Mouse (Mus musculus): ENCODE results near the gene Lgals3. TPM values are rescaled to one million over a fixed set of nuclear protein-coding genes. Genes with fewer than 3 reads are reported as not detected.
"Not testable (repeated sequence)": the region's sequence is repeated elsewhere in the genome, so short reads cannot be mapped to it uniquely, and the experiment has no call there.

The Lgals3 gene
- polyA plus RNA-seq (2012; rRNA removed) (49.4 and 53.3 TPM in 2 replicates), polyA plus RNA-seq (2014; fragmentation: Nextera tagmentation; extraction: Ambion mirVana) (84.1 and 111 TPM in 2 replicates)

DNA sequence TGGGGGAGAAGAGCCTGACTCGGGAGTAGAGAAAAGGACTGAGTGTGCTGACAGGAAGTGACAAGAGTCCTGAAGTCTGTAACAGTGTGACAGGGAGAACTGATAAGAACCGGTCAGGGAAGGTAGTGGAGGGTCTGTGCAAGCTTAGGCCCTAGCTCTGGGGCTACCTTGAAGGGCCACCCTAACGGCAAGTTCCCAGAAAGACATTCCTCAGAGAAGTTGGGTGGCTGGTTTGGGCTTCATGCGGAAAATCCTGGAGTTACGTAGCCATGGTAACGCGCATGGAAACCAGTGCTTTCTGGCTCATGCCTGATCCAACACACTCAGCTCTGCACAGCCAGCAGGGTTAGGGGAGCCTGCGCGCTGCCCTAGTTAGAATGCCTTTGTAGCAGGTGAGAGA, at the start of gene Lgals3:
Lgals3 (plus strand) TSS at position 291 of the 400 bp plus-strand sequence.
- no peaks in the 10 kb centered on the region for H3K36me3 ChIP-seq (ENCODE audit: control insufficient read depth, insufficient read depth, low read length)
- H3K4me1 ChIP-seq (ENCODE audit: control insufficient read depth, insufficient read depth, low read length), result peaks cover 2% of the 10 kb centered on the region
- no peak within 1 kb of the TSS for H3K27ac ChIP-seq (replicated peaks; ENCODE audit: low read depth, low read length)
- ATAC-seq (ENCODE audit: low FRiP score, low read depth), result peak; percentile 74
- H3K4me3 ChIP-seq (replicated peaks; ENCODE audit: low read length), result no peak within 1 kb of the TSS
- WGBS, result 44% methylated on average over 9 of the region's 9 CpGs
- H3K4me2 ChIP-seq (replicated peaks; ENCODE audit: low read depth, low read length, severe bottlenecking), result no peak within 1 kb of the TSS
- DNase-seq (ENCODE audit: low spot score), result peak; percentile 58
- H3K9me3 ChIP-seq (ENCODE audit: control insufficient read depth, low read length), result no peaks in the 10 kb centered on the region
- H3K27me3 ChIP-seq (ENCODE audit: control insufficient read depth, insufficient read depth, low read length), result no peaks in the 10 kb centered on the region
- TF ChIP-seq POLR2A (IDR thresholded peaks at IDR 0.05; ENCODE audit: borderline replicate concordance, extremely low read depth, insufficient read depth, insufficient read length), result no peak
- H3K9ac ChIP-seq (ENCODE audit: low read depth, low read length, severe bottlenecking), result no peak within 1 kb of the TSS

GRCm38 (mm10) chr14:47319362-47319761, 48.2 kb upstream of the Lgals3 start:
- H3K4me2 ChIP-seq (replicated peaks; ENCODE audit: low read depth, low read length, severe bottlenecking), result no peak overlapping the region
- no peaks in the 10 kb centered on the region for H3K4me1 ChIP-seq (ENCODE audit: control insufficient read depth, insufficient read depth, low read length)
- 96% methylated on average over 5 of the region's 5 CpGs for WGBS
- no peak overlapping the region for H3K27ac ChIP-seq (replicated peaks; ENCODE audit: low read depth, low read length)
- H3K4me3 ChIP-seq (replicated peaks; ENCODE audit: low read length), result no peak overlapping the region
- no peaks in the 10 kb centered on the region for H3K9me3 ChIP-seq (ENCODE audit: control insufficient read depth, low read length)
- no peak overlapping the region for H3K9ac ChIP-seq (ENCODE audit: low read depth, low read length, severe bottlenecking)
- H3K27me3 ChIP-seq (ENCODE audit: control insufficient read depth, insufficient read depth, low read length), result no peaks in the 10 kb centered on the region
- DNase-seq (ENCODE audit: low spot score), result no peak
- TF ChIP-seq POLR2A (IDR thresholded peaks at IDR 0.05; ENCODE audit: borderline replicate concordance, extremely low read depth, insufficient read depth, insufficient read length), result no peak
- ATAC-seq (ENCODE audit: low FRiP score, low read depth), result no peak
- peaks cover 43% of the 10 kb centered on the region for H3K36me3 ChIP-seq (ENCODE audit: control insufficient read depth, insufficient read depth, low read length)

DNA sequence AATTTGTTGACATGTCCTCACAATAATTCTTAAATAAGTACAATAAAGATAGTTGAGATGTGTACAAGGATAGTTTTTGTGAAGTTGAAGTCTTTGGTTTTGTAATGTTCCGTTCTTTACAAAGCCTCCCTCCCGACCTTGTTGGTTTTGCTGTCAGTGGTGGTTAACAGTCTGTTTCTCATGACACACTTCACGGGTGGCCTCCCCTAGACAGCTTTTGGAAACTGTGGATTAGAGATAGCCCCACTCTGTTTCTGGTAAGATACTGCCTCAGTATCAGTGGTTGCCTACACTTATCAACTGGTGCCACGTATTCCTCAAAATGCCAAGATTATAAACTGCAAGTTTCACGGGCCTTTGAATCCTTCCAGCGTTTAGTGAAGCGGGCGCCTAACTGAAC, 46.0 kb upstream of the Lgals3 start:
- H3K4me2 ChIP-seq (replicated peaks; ENCODE audit: low read depth, low read length, severe bottlenecking); H3K9ac ChIP-seq (ENCODE audit: low read depth, low read length, severe bottlenecking); DNase-seq (ENCODE audit: low spot score); ATAC-seq (ENCODE audit: low FRiP score, low read depth); H3K27me3 ChIP-seq (ENCODE audit: control insufficient read depth, insufficient read depth, low read length); H3K4me3 ChIP-seq (replicated peaks; ENCODE audit: low read length); H3K27ac ChIP-seq (replicated peaks; ENCODE audit: low read depth, low read length); H3K4me1 ChIP-seq (ENCODE audit: control insufficient read depth, insufficient read depth, low read length); H3K9me3 ChIP-seq (ENCODE audit: control insufficient read depth, low read length): not testable (repeated sequence)
- 96% methylated on average over 3 of the region's 8 CpGs for WGBS
- peaks cover 28% of the 10 kb centered on the region for H3K36me3 ChIP-seq (ENCODE audit: control insufficient read depth, insufficient read depth, low read length)

- Histone ChIP-seq H3K4me1 (ENCODE audit: control insufficient read depth, insufficient read depth, low read length) (no peaks in the 10 kb centered on the region), H3K9ac (ENCODE audit: low read depth, low read length, severe bottlenecking) (no peak overlapping the region), H3K36me3 (ENCODE audit: control insufficient read depth, insufficient read depth, low read length) (peaks cover 6% of the 10 kb centered on the region), H3K27ac (replicated peaks; ENCODE audit: low read depth, low read length) (no peak overlapping the region), H3K4me2 (replicated peaks; ENCODE audit: low read depth, low read length, severe bottlenecking) (no peak overlapping the region), H3K9me3 (ENCODE audit: control insufficient read depth, low read length) (no peaks in the 10 kb centered on the region), H3K4me3 (replicated peaks; ENCODE audit: low read length) (no peak overlapping the region), H3K27me3 (ENCODE audit: control insufficient read depth, insufficient read depth, low read length) (no peaks in the 10 kb centered on the region)
- 80% methylated on average over 9 of the region's 9 CpGs for WGBS
- no peak for TF ChIP-seq POLR2A (IDR thresholded peaks at IDR 0.05; ENCODE audit: borderline replicate concordance, extremely low read depth, insufficient read depth, insufficient read length)
- DNase-seq (ENCODE audit: low spot score) (no peak), ATAC-seq (ENCODE audit: low FRiP score, low read depth) (no peak)
Observed at GRCm38 (mm10) chr14:47325965-47326761, 41.4 kb upstream of the Lgals3 start.

DNA sequence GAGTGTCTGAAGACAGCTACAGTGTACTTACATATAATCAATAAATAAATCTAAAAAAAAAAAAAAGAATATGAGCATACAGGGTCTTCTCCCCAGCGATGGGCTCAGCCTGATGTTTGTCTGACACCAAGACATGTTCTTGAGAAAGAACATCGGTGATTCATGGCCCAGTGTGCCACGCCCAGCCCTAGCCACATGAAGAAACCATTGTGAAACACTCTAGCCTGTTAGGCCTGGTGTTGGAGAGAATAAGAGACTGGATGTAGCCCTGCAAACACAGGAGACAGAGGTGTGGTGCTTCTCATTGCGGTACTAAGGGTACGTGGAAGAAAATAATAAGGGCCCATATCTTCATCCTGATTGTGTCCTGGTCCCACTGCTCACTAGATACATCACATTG, 40.2 kb upstream of the Lgals3 start:
- DNase-seq (ENCODE audit: low spot score) (no peak), ATAC-seq (ENCODE audit: low FRiP score, low read depth) (no peak)
- no peak overlapping the region for H3K27ac ChIP-seq (replicated peaks; ENCODE audit: low read depth, low read length)
- 95% methylated on average over 5 of the region's 5 CpGs for WGBS
- H3K4me2 ChIP-seq (replicated peaks; ENCODE audit: low read depth, low read length, severe bottlenecking), result no peak overlapping the region
- no peak for TF ChIP-seq POLR2A (IDR thresholded peaks at IDR 0.05; ENCODE audit: borderline replicate concordance, extremely low read depth, insufficient read depth, insufficient read length)
- H3K27me3 ChIP-seq (ENCODE audit: control insufficient read depth, insufficient read depth, low read length), result no peaks in the 10 kb centered on the region
- no peaks in the 10 kb centered on the region for H3K4me1 ChIP-seq (ENCODE audit: control insufficient read depth, insufficient read depth, low read length)
- no peaks in the 10 kb centered on the region for H3K9me3 ChIP-seq (ENCODE audit: control insufficient read depth, low read length)
- peaks cover 6% of the 10 kb centered on the region for H3K36me3 ChIP-seq (ENCODE audit: control insufficient read depth, insufficient read depth, low read length)
- no peak overlapping the region for H3K4me3 ChIP-seq (replicated peaks; ENCODE audit: low read length)
- H3K9ac ChIP-seq (ENCODE audit: low read depth, low read length, severe bottlenecking), result no peak overlapping the region
